Mouse (Mus musculus): Measurements from ENCODE around the gene Baz2a.

- no peak for TF ChIP-seq CTCF (conservative IDR thresholded peaks at IDR 0.05; ENCODE audit: low read length)
- TF ChIP-seq POU5F1 (IDR thresholded peaks at IDR 0.05; ENCODE audit: borderline replicate concordance, low read length): no peak
- TF ChIP-seq NANOG (IDR thresholded peaks at IDR 0.05; ENCODE audit: borderline replicate concordance, low read length): no peak
Measured at GRCm38 (mm10) chr10:128124831-128125230, 33.5 kb downstream of the Baz2a start.
